Mouse (Mus musculus) hematopoietic multipotent progenitor cell, adult 10-12 weeks (in vitro differentiated cells): ENCODE measurements around the gene Mcpt1. TPM values are rescaled to one million over a fixed set of nuclear protein-coding genes. Genes with fewer than 3 reads are reported as not detected.

Experiments
- polyA plus RNA-seq: library from polyadenylated mRNA; stranded (reverse); fragments of >175 nt; gene quantifications from 2 replicates; pipeline ENCODE4 v1.2.3, GENCODE M21; 2012; ENCODE audit warnings: low replicate concordance

Gene Mcpt1
- polyA plus RNA-seq: 0.82 TPM in 1 of 2 replicates, not detected in the other

GRCm38 (mm10) chr14:56017671-56018070 lies at the start of gene Mcpt1:
TSS of gene Mcpt1 (plus strand) at chr14:56017971.

GRCm38 (mm10) chr14:56030395-56030794 lies 12.6 kb downstream of the Mcpt1 start, which contains the start of gene Mcpt9:
TSS of gene Mcpt9 (minus strand) at chr14:56030495.

GRCm38 (mm10) chr14:56041792-56042191 lies 24.0 kb downstream of the Mcpt1 start, which contains the start of gene Mcpt2:
TSS of gene Mcpt2 (plus strand) at chr14:56042041.

GRCm38 (mm10) chr14:56062213-56062612 lies 44.4 kb downstream of the Mcpt1 start, which contains the start of gene Mcpt4:
TSS of gene Mcpt4 (minus strand) at chr14:56062313.

Other genes starting within 250 kb of the Mcpt1 start
- gene Adcy4, start 233.9 kb upstream of the Mcpt1 start, polyA plus RNA-seq: 0.45 and 1.2 TPM in 2 replicates
- gene Ripk3, start 229.1 kb upstream of the Mcpt1 start, polyA plus RNA-seq: 43.4 and 85.4 TPM in 2 replicates
- 0.08 and 0.16 TPM in 2 replicates for gene Nfatc4, start 194.8 kb upstream of the Mcpt1 start, polyA plus RNA-seq
- 0.58 and 0.74 TPM in 2 replicates for gene Nynrin, start 164.0 kb upstream of the Mcpt1 start, polyA plus RNA-seq
- 0.03 and 0.25 TPM in 2 replicates for gene Cbln3, start 133.6 kb upstream of the Mcpt1 start, polyA plus RNA-seq
- gene Khnyn, start 133.0 kb upstream of the Mcpt1 start, polyA plus RNA-seq: 32.4 and 55.4 TPM in 2 replicates
- gene Sdr39u1, start 117.7 kb upstream of the Mcpt1 start, polyA plus RNA-seq: 13.1 and 24.5 TPM in 2 replicates
- gene Cma1, start 73.3 kb upstream of the Mcpt1 start, polyA plus RNA-seq: 0.73 and 2.0 TPM in 2 replicates
- gene Cma2, start 67.0 kb upstream of the Mcpt1 start, polyA plus RNA-seq: not detected in 2 replicates
- not detected in 2 replicates for gene Mcpt9, start 12.5 kb downstream of the Mcpt1 start, polyA plus RNA-seq
- gene Mcpt2, start 24.1 kb downstream of the Mcpt1 start, polyA plus RNA-seq: 0.11 TPM in 1 of 2 replicates, not detected in the other
- gene Mcpt4, start 44.3 kb downstream of the Mcpt1 start, polyA plus RNA-seq: 11.9 TPM in 1 of 2 replicates, not detected in the other
- 0.50 and 1.1 TPM in 2 replicates for gene Mcpt8, start 67.3 kb downstream of the Mcpt1 start, polyA plus RNA-seq
- 1.4 and 2.0 TPM in 2 replicates for gene Ctsg, start 84.6 kb downstream of the Mcpt1 start, polyA plus RNA-seq
- not detected in 2 replicates for gene Gzme, start 102.7 kb downstream of the Mcpt1 start, polyA plus RNA-seq
- not detected in 2 replicates for gene Gzmd, start 114.6 kb downstream of the Mcpt1 start, polyA plus RNA-seq
- gene Gzmg, start 141.6 kb downstream of the Mcpt1 start, polyA plus RNA-seq: not detected in 2 replicates
- gene Gzmn, start 156.6 kb downstream of the Mcpt1 start, polyA plus RNA-seq: not detected in 2 replicates
- not detected in 2 replicates for gene Gzmf, start 193.4 kb downstream of the Mcpt1 start, polyA plus RNA-seq
- not detected in 2 replicates for gene Gzmc, start 216.7 kb downstream of the Mcpt1 start, polyA plus RNA-seq
- gene Gzmb, start 244.3 kb downstream of the Mcpt1 start, polyA plus RNA-seq: 1.8 and 3.8 TPM in 2 replicates